Mouse (Mus musculus): Measurements from ENCODE around the gene Fam20c. TPM values are rescaled to one million over a fixed set of nuclear protein-coding genes. Genes with fewer than 3 reads are reported as not detected.

Gene Fam20c
- polyA plus RNA-seq, 1 experiment from 2014 or later, result 6.4 TPM

DNA sequence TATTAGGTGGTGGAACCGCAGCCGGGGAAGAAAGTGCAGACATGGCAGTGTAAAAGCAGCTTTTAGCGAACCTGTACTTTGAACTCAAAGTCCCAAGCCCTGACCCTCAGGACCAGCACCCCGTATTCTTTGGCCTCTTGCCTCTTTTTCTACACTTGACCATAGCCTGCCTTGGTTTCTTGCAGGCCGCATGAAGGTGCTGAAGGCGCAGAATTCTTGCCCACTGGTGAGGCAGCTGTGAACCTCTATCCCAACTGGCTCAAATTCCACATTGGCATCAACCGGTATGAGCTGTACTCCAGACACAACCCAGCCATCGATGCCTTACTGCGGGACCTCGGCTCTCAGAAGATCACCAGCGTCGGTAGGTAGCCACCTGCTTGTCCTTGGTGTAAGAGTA lies 3.3 kb downstream of the Fam20c start:
- H3K36me3 ChIP-seq, result 0 out of 2 replicates have a peak, but pooled peaks cover 3% of the 10 kb centered on the region
- H3K27ac ChIP-seq, result no peak overlapping the region
- H3K4me2 ChIP-seq, result no peak overlapping the region
- no peak for ATAC-seq (ENCODE audit: insufficient number of reproducible peaks, low FRiP score, low TSS enrichment, low read depth)
- no peak overlapping the region for H3K9ac ChIP-seq
- WGBS, result 89% methylated on average over 12 of the region's 12 CpGs
- peaks cover 52% of the 10 kb centered on the region for H3K4me1 ChIP-seq
- H3K4me3 ChIP-seq, result no peak overlapping the region
- peaks cover 46% of the 10 kb centered on the region for H3K27me3 ChIP-seq
- H3K9me3 ChIP-seq, result no peaks in the 10 kb centered on the region

DNA sequence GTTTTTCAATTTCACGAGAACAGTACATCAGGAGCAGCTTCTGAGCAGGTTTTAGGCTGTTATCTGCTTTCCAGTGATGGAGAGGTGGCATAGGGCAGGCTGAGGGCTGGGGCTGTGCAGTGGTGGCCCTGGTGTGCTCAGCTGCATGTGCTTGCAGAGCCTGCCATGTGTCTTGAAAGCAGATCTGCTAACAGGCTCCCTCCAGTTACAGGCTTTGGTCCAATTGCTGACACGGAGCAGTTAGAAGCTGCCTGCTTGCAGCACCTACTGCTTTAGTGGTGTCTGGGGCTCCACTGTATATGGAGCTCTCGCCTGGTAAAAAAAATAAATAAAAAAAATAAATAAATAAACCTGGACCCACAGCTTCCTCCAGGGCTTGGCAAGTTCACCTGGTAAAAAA lies 4.2 kb downstream of the Fam20c start:
- Histone ChIP-seq H3K36me3 (0 out of 2 replicates have a peak, but pooled peaks cover 3% of the 10 kb centered on the region), H3K9me3 (no peaks in the 10 kb centered on the region), H3K4me3 (no peak overlapping the region), H3K27me3 (peaks cover 37% of the 10 kb centered on the region), H3K4me2 (no peak overlapping the region), H3K27ac (no peak overlapping the region), H3K4me1 (peaks cover 49% of the 10 kb centered on the region), H3K9ac (no peak overlapping the region)
- WGBS, result 49% methylated on average over 3 of the region's 3 CpGs
- ATAC-seq (ENCODE audit: insufficient number of reproducible peaks, low FRiP score, low TSS enrichment, low read depth), result no peak

DNA sequence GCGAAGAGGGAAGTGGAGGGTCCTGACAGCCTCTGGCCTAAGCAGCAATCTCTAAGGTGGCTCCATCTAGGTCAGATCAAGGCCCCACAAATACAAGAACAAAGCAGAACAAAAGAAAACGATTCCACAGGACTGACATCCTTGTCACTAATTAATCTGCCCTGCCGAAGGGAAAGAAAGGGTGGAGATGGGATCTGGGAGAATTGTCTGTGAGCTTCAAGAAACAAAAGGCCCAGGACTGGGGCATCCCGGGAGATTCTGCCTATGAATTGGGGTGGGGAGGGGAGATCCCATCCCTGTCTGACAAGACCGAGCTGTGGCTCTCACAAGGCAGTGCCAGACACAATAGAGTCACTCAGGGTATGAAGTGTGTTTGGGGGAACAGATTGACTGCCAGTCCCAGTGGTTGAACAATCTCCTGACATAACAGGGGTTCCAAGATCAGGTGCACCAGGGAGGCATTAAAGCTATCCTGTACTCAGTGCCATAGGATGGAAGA lies 7.6 kb downstream of the Fam20c start:
- Histone ChIP-seq H3K9me3 (no peaks in the 10 kb centered on the region), H3K36me3 (0 out of 2 replicates have a peak, but pooled peaks cover 3% of the 10 kb centered on the region), H3K4me1 (peaks cover 21% of the 10 kb centered on the region), H3K27me3 (peaks cover 14% of the 10 kb centered on the region), H3K4me2 (no peak overlapping the region), H3K27ac (no peak overlapping the region), H3K4me3 (no peak overlapping the region), H3K9ac (no peak overlapping the region)
- no peak for ATAC-seq (ENCODE audit: insufficient number of reproducible peaks, low FRiP score, low TSS enrichment, low read depth)
- whole genome bisulfite sequencing, result 77% methylated on average over 5 of the region's 5 CpGs

DNA sequence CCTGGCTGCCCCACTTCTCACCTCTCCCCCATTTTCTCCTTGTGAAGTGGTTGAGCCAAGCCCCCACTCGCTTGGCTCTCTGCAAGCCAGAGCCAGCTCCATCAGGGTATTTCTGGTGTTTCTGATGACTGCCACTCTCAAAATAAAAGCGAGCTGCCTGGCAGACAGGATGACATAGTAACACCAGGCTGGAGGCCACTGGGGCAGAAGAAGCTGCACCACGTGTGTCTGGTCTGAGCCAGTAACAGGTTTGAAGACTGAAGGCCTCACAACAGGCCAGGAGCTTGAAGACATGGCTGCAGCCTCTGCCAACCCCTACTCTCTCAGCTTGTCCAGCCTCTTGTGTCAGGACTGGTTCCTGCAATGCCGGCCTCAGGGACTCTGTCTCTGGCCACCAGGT lies 8.0 kb downstream of the Fam20c start:
- H3K4me3 ChIP-seq, result no peak overlapping the region
- no peaks in the 10 kb centered on the region for H3K9me3 ChIP-seq
- ATAC-seq (ENCODE audit: insufficient number of reproducible peaks, low FRiP score, low TSS enrichment, low read depth), result no peak
- H3K27me3 ChIP-seq, result peaks cover 9% of the 10 kb centered on the region
- no peak overlapping the region for H3K9ac ChIP-seq
- H3K27ac ChIP-seq, result no peak overlapping the region
- H3K4me2 ChIP-seq, result no peak overlapping the region
- 75% methylated on average over 4 of the region's 4 CpGs for whole genome bisulfite sequencing
- H3K36me3 ChIP-seq, result 0 out of 2 replicates have a peak, but pooled peaks cover 3% of the 10 kb centered on the region
- peaks cover 19% of the 10 kb centered on the region for H3K4me1 ChIP-seq

DNA sequence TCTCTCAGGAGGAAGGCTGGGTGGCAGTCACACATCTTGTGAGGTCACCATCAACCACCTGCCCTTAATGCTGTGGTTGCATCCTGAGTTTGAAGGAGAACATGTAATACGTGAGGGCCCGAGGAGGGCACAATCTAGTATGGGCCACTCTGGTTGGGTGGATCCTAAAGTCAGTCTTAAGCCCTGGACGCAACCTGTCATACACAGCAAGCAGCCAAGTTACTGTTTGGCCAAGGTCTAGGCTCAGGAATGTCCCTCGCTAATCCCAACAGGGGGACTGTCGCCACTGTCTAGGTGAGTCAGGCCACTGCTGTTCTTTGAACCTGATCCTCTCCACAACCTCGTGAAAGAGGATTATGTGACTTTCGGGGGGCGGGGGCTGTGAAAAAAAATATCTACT lies 10.3 kb downstream of the Fam20c start:
- H3K27me3 ChIP-seq, result no peaks in the 10 kb centered on the region
- no peak overlapping the region for H3K9ac ChIP-seq
- H3K4me2 ChIP-seq, result no peak overlapping the region
- 81% methylated on average over 8 of the region's 8 CpGs for WGBS
- H3K4me3 ChIP-seq, result no peak overlapping the region
- peaks cover 13% of the 10 kb centered on the region; the same call in 1 of the 2 replicates for H3K4me1 ChIP-seq
- H3K27ac ChIP-seq, result no peak overlapping the region
- H3K9me3 ChIP-seq, result no peaks in the 10 kb centered on the region
- H3K36me3 ChIP-seq, result no peaks in the 10 kb centered on the region
- no peak for ATAC-seq (ENCODE audit: insufficient number of reproducible peaks, low FRiP score, low TSS enrichment, low read depth)

DNA sequence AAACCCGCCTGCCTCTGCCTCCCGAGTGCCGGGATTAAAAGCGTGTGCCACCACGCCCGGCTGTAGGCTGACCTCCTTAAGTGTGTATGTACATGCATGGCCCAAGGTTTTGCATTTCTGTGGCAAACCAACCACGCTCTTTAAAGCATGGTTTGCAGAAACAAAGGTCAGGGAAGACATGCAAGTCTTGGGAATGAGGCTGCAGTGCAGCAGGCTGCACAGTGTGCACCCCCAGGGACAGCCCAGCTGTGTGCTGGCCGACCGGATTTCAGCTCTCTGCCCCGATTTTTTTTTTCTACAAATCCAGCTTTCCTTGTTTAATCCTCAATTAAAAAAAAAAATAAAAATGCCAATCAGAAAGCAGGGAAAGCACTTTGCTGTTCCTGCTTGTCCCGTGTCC lies 13.3 kb downstream of the Fam20c start:
- WGBS, result 77% methylated on average over 11 of the region's 11 CpGs
- 0 out of 2 replicates have a peak, but pooled peaks cover under 1% of the 10 kb centered on the region for H3K4me1 ChIP-seq
- no peaks in the 10 kb centered on the region for H3K27me3 ChIP-seq
- no peak overlapping the region for H3K9ac ChIP-seq
- no peaks in the 10 kb centered on the region for H3K36me3 ChIP-seq
- H3K9me3 ChIP-seq, result no peaks in the 10 kb centered on the region
- no peak for ATAC-seq (ENCODE audit: insufficient number of reproducible peaks, low FRiP score, low TSS enrichment, low read depth)
- H3K4me3 ChIP-seq, result no peak overlapping the region
- no peak overlapping the region for H3K4me2 ChIP-seq
- H3K27ac ChIP-seq, result no peak overlapping the region

DNA sequence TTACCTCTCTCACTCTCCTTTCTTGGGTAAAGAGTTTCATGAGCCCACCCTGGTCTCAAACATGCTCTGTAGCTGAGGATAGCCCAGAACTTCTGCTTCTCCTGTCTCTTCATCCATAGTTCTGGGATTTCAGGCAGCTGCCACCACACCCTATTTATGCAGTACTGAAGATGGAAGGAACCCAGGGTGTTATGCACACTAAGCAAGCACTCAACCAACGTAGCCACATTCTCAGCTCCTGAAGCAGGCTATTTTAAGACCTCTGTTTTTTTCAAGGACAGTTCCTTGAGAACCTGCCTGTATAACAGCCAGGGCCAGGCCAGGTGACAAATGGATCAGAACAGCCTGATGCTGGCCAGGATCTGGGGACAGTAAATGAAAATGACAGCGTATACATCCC lies 14.4 kb downstream of the Fam20c start:
- no peaks in the 10 kb centered on the region for H3K36me3 ChIP-seq
- no peak for ATAC-seq (ENCODE audit: insufficient number of reproducible peaks, low FRiP score, low TSS enrichment, low read depth)
- H3K4me1 ChIP-seq, result no peaks in the 10 kb centered on the region
- WGBS, result 77% methylated on average over 2 of the region's 2 CpGs
- H3K27me3 ChIP-seq, result no peaks in the 10 kb centered on the region
- no peak overlapping the region for H3K4me2 ChIP-seq
- no peak overlapping the region for H3K4me3 ChIP-seq
- no peak overlapping the region for H3K9ac ChIP-seq
- no peaks in the 10 kb centered on the region for H3K9me3 ChIP-seq
- no peak overlapping the region for H3K27ac ChIP-seq

DNA sequence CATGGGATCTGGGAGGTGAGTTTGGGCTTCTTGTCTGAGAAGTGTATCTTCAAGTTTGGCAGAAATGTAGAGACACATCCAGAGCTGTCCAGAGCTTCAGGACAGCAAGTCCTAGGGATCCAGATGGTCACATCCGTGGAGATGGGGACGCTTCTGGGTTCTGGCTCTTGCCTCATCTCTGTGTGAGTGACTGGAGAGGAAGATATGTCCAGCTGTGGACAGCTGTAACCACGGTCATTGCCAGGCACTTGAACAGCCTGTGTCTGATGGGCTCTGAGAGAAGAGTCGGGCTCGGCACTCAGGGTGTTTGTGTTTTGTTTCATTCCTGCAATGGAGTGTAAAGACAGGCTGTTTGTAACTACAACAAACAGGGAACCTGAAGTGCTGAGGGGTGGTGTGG lies 14.8 kb downstream of the Fam20c start:
- Histone ChIP-seq H3K4me2 (no peak overlapping the region), H3K36me3 (no peaks in the 10 kb centered on the region), H3K4me3 (no peak overlapping the region), H3K9ac (no peak overlapping the region), H3K27ac (no peak overlapping the region), H3K4me1 (no peaks in the 10 kb centered on the region), H3K27me3 (no peaks in the 10 kb centered on the region), H3K9me3 (no peaks in the 10 kb centered on the region)
- WGBS, result 80% methylated on average over 5 of the region's 5 CpGs
- ATAC-seq (ENCODE audit: insufficient number of reproducible peaks, low FRiP score, low TSS enrichment, low read depth), result no peak

DNA sequence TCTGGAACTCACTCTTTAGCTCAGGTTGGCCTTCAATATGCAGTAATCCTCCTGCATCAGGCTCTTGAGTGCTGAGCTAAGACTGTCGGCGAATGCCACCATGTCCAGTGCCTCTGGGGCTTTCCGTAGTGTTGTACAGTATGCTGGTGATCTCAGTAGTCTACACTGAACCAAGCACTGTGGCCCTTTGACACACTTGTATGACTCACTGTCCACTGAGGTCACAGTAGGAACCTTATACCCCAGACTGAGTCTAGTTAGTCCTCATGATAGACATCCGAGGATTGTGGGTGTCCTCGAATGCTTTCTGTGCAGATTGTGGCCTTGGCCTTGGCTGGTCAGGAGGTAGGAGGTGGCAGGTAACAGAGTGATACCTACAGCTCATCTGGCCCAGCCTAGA lies 20.8 kb downstream of the Fam20c start:
- Histone ChIP-seq H3K4me2 (no peak overlapping the region), H3K9ac (no peak overlapping the region), H3K27me3 (no peaks in the 10 kb centered on the region), H3K4me1 (peaks cover 6% of the 10 kb centered on the region; the same call in 1 of the 2 replicates), H3K4me3 (no peak overlapping the region), H3K36me3 (no peaks in the 10 kb centered on the region), H3K27ac (no peak overlapping the region), H3K9me3 (no peaks in the 10 kb centered on the region)
- 84% methylated on average over 5 of the region's 5 CpGs for WGBS
- ATAC-seq (ENCODE audit: insufficient number of reproducible peaks, low FRiP score, low TSS enrichment, low read depth), result no peak

DNA sequence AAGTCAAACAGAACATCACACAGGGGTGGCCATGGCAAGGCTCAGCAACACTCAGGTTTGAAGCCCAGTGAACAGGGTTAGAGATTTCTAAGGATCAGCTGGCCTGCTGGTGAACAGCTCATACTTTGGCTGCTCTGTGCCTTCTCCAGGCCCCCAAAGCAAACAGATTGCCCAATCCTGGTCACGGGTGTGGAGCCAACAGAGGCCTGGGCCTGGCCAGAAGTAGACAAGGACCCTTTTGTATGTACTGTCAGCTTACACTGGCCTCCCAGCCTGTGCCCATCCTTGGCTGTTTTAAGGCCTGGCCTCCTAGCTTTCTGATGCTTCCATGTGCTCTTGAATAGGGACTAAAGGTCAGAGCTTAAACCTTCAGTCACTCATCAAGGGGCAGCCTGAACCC lies 22.0 kb downstream of the Fam20c start:
- Histone ChIP-seq H3K9me3 (no peaks in the 10 kb centered on the region), H3K4me1 (peaks cover 6% of the 10 kb centered on the region; the same call in 1 of the 2 replicates), H3K36me3 (no peaks in the 10 kb centered on the region), H3K4me3 (no peak overlapping the region), H3K9ac (no peak overlapping the region), H3K27ac (no peak overlapping the region), H3K27me3 (no peaks in the 10 kb centered on the region), H3K4me2 (no peak overlapping the region)
- WGBS, result 65% methylated on average over 1 of the region's 1 CpGs
- ATAC-seq (ENCODE audit: insufficient number of reproducible peaks, low FRiP score, low TSS enrichment, low read depth), result no peak

DNA sequence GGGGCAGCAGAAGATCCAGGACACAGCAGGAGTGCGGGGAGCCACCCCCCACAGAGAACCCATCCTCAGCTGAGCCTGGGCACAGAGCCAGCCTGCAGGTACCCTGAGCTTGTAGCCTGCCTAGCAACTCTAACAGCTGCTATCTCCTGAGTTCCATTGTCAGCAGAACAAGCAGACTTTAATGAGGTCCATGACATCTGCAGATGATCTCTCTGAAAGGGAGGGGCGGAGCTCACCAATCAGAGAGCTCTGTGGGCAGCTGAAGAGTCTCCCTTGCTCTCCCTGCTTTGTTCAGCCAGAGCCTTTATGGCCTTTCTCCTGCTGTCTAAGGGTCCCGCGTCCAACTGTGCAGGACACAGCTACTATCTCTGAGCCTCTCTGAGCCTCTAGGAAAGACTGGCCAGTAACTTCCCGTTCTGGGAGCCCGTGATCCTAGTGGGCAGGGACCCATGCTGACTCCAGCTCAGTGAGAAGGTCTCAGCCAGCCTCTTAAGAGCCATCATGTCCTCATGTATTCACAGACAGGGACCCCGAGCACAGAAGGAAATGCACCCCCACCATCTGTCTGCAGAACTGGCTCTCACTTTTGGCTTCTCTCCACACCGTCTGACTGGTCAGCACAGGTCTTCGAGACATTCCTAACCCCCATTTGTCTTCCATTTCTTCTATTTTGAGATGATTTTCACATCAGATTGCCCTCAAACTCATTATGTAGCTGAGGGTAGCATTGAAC lies 24.6 kb downstream of the Fam20c start:
- 55% methylated on average over 9 of the region's 9 CpGs for WGBS

DNA sequence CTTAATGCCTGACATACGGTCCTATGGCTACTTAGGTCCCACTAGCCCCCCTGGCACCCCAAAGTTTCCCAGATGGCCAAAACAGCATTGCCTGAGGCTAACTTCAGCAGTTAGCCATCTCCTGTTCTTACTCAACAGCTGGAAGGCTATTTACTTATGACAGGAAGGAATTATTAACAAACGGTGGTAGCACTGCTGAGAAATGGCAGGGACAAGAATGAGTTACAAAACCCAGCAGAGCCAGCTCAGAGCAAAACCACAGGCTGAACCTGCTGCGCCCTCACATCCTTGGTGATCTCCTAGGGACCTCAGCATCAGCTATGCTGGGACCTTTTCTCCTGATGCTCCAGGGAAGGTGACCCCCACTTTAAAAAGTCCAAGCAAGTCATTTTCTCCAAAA lies 25.3 kb downstream of the Fam20c start:
- 55% methylated on average over 3 of the region's 3 CpGs for WGBS
- peaks cover 8% of the 10 kb centered on the region; the same call in 1 of the 2 replicates for H3K4me1 ChIP-seq
- H3K9ac ChIP-seq, result no peak overlapping the region
- H3K27ac ChIP-seq, result no peak overlapping the region
- ATAC-seq (ENCODE audit: insufficient number of reproducible peaks, low FRiP score, low TSS enrichment, low read depth), result no peak
- H3K27me3 ChIP-seq, result no peaks in the 10 kb centered on the region
- H3K4me2 ChIP-seq, result no peak overlapping the region
- no peaks in the 10 kb centered on the region for H3K9me3 ChIP-seq
- H3K4me3 ChIP-seq, result no peak overlapping the region
- no peaks in the 10 kb centered on the region for H3K36me3 ChIP-seq

More for the DNA sequence above, 24.6 kb downstream of the Fam20c start:
- H3K27ac ChIP-seq, result no peak overlapping the region
- H3K4me3 ChIP-seq, result no peak overlapping the region
- H3K9me3 ChIP-seq, result no peaks in the 10 kb centered on the region
- no peaks in the 10 kb centered on the region for H3K27me3 ChIP-seq
- no peak overlapping the region for H3K4me2 ChIP-seq
- H3K9ac ChIP-seq, result no peak overlapping the region
- 0 out of 2 replicates have a peak, but pooled peaks have one; percentile 48 for ATAC-seq (ENCODE audit: insufficient number of reproducible peaks, low FRiP score, low TSS enrichment, low read depth)
- no peaks in the 10 kb centered on the region for H3K36me3 ChIP-seq
- peaks cover 8% of the 10 kb centered on the region; the same call in 1 of the 2 replicates for H3K4me1 ChIP-seq

Measured in limb, embryonic 15.5 days (tissue).